Mouse (Mus musculus): ENCODE measurements at regions not wholly inside any gene's neighbourhood (a gene's known extent, or its start where the extent isn't known, plus 50 kb on each side); places are given as distances from the start of the nearest gene placed in this dataset.

- TF ChIP-seq CTCF (IDR thresholded peaks at IDR 0.05; ENCODE audit: low read depth, low read length) = no peak
- no peak for TF ChIP-seq POLR2A (IDR thresholded peaks at IDR 0.05; ENCODE audit: borderline replicate concordance, low read depth, low read length)
Observed at GRCm38 (mm10) chr6:116901816-116902215, 185.1 kb upstream of the Tmem72 start.

Measured in bone marrow macrophage, adult 2 months (primary cell).